Mouse (Mus musculus) CH12.LX (cell line): ENCODE measurements around the gene Pafah1b2.

ENCODE experiments used
- CTCF ChIP-seq, 2 experiments: IDR thresholded peaks in 1 of 2; conservative IDR thresholded peaks in 1 of 2; 2 replicates each; pipeline ENCODE4 v1.5.1; 2011 to 2012; ENCODE audit warnings: low read depth in 2 of 2, low read length in 2 of 2, improper control_type of control experiment in 1 of 2, inconsistent platforms in 1 of 2, mild to moderate bottlenecking in 1 of 2, moderate library complexity in 1 of 2
- MAZ ChIP-seq: IDR thresholded peaks from 2 replicates; pipeline ENCODE4 v1.6.1; 2012; ENCODE audit warnings: low read depth, mild to moderate bottlenecking, inconsistent platforms, low read length, improper control_type of control experiment, moderate library complexity
- POLR2A ChIP-seq: IDR thresholded peaks from 2 replicates; pipeline ENCODE4 v1.6.1; 2011; ENCODE audit warnings: low read depth, mild to moderate bottlenecking, improper control_type of control experiment, low read length
- SMC3 ChIP-seq: IDR thresholded peaks from 2 replicates; pipeline ENCODE4 v1.6.1; 2011; ENCODE audit warnings: low read depth, low read length, improper control_type of control experiment

DNA sequence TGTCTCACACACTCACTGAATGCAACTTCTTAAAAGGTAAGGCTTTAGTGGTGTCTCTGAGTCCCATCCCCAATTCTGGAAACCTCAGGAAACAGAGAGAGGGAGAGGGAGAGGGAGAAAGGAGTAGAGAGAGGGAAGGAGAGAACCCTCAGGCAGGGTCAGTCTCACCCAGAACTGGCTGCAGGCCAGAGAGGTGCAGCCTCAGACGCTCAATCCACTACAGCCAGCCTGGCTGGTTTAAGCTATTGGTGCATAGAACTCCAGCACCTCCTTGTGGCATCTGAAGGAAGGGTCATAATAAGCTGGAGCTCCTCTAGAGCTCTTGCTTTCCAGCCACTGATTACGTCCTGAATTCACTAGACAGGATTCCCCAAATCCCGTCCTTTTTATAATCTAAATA is 75.6 kb downstream of the Pafah1b2 start:
- TF ChIP-seq CTCF (conservative IDR thresholded peaks at IDR 0.05 in 1 of 2, IDR thresholded peaks at IDR 0.05 in 1 of 2; ENCODE audit: low read depth in 2 of 2, low read length in 2 of 2) (peak; percentile 22 to 73; a peak in 3 of 4 replicates), SMC3 (peak; percentile 58), POLR2A (no peak), MAZ (no peak)
